16 mouse cellular contexts compared by ENCODE assay signal in genomic region chr2:64975546-64975945, GRCm38 (mm10). TPM values are rescaled to one million over a fixed set of nuclear protein-coding genes. Genes with fewer than 3 reads are reported as not detected.
DNase-seq lines count a peak whose midpoint lies in the region; ATAC-seq and TF ChIP-seq lines count a peak whose summit lies in the region.
"Had no signal": no experiment of that assay in that cellular context is flagged by ENCODE, and none has a peak within 500 bp of the region (broad histone marks: within the 10 kb centered on the region; RNA-seq: fewer than 3 reads in every experiment).

No protein-coding gene starts in this region.

- H3K4me2 ChIP-seq in lung, embryonic 15.5 days, result peak overlapping the region; percentile 16; the same call in 1 of the 2 replicates
- H3K4me2 ChIP-seq in intestine, postnatal 0 days (replicated peaks; ENCODE audit: low read depth), result peak overlapping the region; percentile 43
- no peak overlapping the region for H3K4me2 ChIP-seq in hindbrain, embryonic 11.5 days (replicated peaks; ENCODE audit: low read depth, low read length)
- H3K4me2 ChIP-seq: forebrain, embryonic 12.5 days; limb, embryonic 15.5 days had no signal

- no peaks in the 10 kb centered on the region for H3K9me3 ChIP-seq in lung, embryonic 15.5 days
- H3K9me3 ChIP-seq in intestine, postnatal 0 days (ENCODE audit: control insufficient read depth), result no peaks in the 10 kb centered on the region
- H3K9me3 ChIP-seq in hindbrain, embryonic 11.5 days (ENCODE audit: control insufficient read depth, low read length), result no peaks in the 10 kb centered on the region
- H3K9me3 ChIP-seq: forebrain, embryonic 12.5 days; limb, embryonic 15.5 days had no signal

- H3K36me3 ChIP-seq in lung, embryonic 15.5 days, result no peaks in the 10 kb centered on the region
- H3K36me3 ChIP-seq in intestine, postnatal 0 days (ENCODE audit: control insufficient read depth, insufficient read depth), result no peaks in the 10 kb centered on the region
- H3K36me3 ChIP-seq in hindbrain, embryonic 11.5 days (ENCODE audit: control insufficient read depth, insufficient read depth, low read length), result no peaks in the 10 kb centered on the region
- H3K36me3 ChIP-seq: forebrain, embryonic 12.5 days; limb, embryonic 15.5 days had no signal

- H3K27ac ChIP-seq in lung, embryonic 15.5 days, result peak overlapping the region; percentile 64
- H3K27ac ChIP-seq in intestine, postnatal 0 days (ENCODE audit: low read depth, low read length), result no peak overlapping the region
- H3K27ac ChIP-seq in hindbrain, embryonic 11.5 days (ENCODE audit: low read depth, low read length), result no peak overlapping the region
- H3K27ac ChIP-seq: forebrain, embryonic 12.5 days; limb, embryonic 15.5 days had no signal

- DNase-seq in adrenal gland, postnatal 25 days, result peak; percentile 18
- no peak for DNase-seq in adrenal gland, adult 8-10 months
- DNase-seq in kidney, adult 18-20 months, result peak; percentile 28
- DNase-seq in kidney, adult 11 months, result no peak
- DNase-seq in lung, postnatal 4 days, result no peak
- DNase-seq in hindbrain, embryonic 11.5 days (ENCODE audit: low spot score), result no peak
- DNase-seq: cerebellum, adult 8-10 months; midbrain, embryonic 14.5 days; right cerebral cortex, postnatal 4 days; thymus, adult 2 months had no signal

- ATAC-seq in lung, embryonic 15.5 days (ENCODE audit: borderline replicate concordance, extremely low read depth, low FRiP score, low TSS enrichment), result no peak
- ATAC-seq in intestine, postnatal 0 days, result no peak
- no peak for ATAC-seq in hindbrain, embryonic 11.5 days (ENCODE audit: low FRiP score)
- ATAC-seq: activated CD4-positive, CD25-positive, alpha-beta regulatory T cell, adult 4 months had no signal

- peaks cover 26% of the 10 kb centered on the region for H3K4me1 ChIP-seq in lung, embryonic 15.5 days
- no peaks in the 10 kb centered on the region for H3K4me1 ChIP-seq in intestine, postnatal 0 days (replicated peaks; ENCODE audit: control insufficient read depth, insufficient read depth, low read length)
- no peaks in the 10 kb centered on the region for H3K4me1 ChIP-seq in hindbrain, embryonic 11.5 days (replicated peaks; ENCODE audit: control insufficient read depth, insufficient read depth, low read length)
- H3K4me1 ChIP-seq: limb, embryonic 15.5 days had no signal

- H3K4me3 ChIP-seq in lung, embryonic 15.5 days, result no peak overlapping the region
- no peak overlapping the region for H3K4me3 ChIP-seq in intestine, postnatal 0 days (ENCODE audit: low read depth, low read length)
- no peak overlapping the region for H3K4me3 ChIP-seq in hindbrain, embryonic 11.5 days (ENCODE audit: low read depth, low read length)
- H3K4me3 ChIP-seq: forebrain, embryonic 12.5 days; limb, embryonic 15.5 days had no signal

- no peak overlapping the region for H3K9ac ChIP-seq in lung, embryonic 15.5 days
- H3K9ac ChIP-seq in intestine, postnatal 0 days (ENCODE audit: low read depth, low read length), result no peak overlapping the region
- no peak overlapping the region for H3K9ac ChIP-seq in hindbrain, embryonic 11.5 days (ENCODE audit: low read depth, low read length)
- H3K9ac ChIP-seq: forebrain, embryonic 12.5 days; limb, embryonic 15.5 days had no signal

- H3K27me3 ChIP-seq in lung, embryonic 15.5 days, result no peaks in the 10 kb centered on the region
- no peaks in the 10 kb centered on the region for H3K27me3 ChIP-seq in intestine, postnatal 0 days (replicated peaks; ENCODE audit: control insufficient read depth, insufficient read depth, low read length)
- H3K27me3 ChIP-seq in hindbrain, embryonic 11.5 days (ENCODE audit: control insufficient read depth, insufficient read depth, low read length), result no peaks in the 10 kb centered on the region
- H3K27me3 ChIP-seq: forebrain, embryonic 12.5 days; limb, embryonic 15.5 days had no signal

- WGBS in lung, embryonic 15.5 days, result 49% methylated on average over 5 of the region's 5 CpGs
- WGBS in intestine, postnatal 0 days, result 37% methylated on average over 5 of the region's 5 CpGs
- 68% methylated on average over 5 of the region's 5 CpGs for WGBS in hindbrain, embryonic 11.5 days

- TF ChIP-seq CTCF in intestine, postnatal 0 days (IDR thresholded peaks at IDR 0.05; ENCODE audit: low read depth), result no peak

RNA-seq across cellular contexts. Expression of gene Grb14, which starts 49.2 kb away (rescaled TPM):
- 19.7 and 27.5 TPM in 2 replicates for total RNA-seq in adrenal gland, postnatal 25 days (2021)
- total RNA-seq in adrenal gland, adult 8-10 months (2022), result 10 to 100 TPM; 18.9 to 71.7 (median 50.2) TPM
- 36.9 and 37.3 TPM in 2 replicates for polyA plus RNA-seq in lung, embryonic 15.5 days (2015; fragmentation: Nextera tagmentation; extraction: Ambion mirVana)
- polyA plus RNA-seq in intestine, postnatal 0 days (2015; fragmentation: Nextera tagmentation; extraction: Ambion mirVana), result 7.5 and 8.5 TPM in 2 replicates
- 8.7 and 9.0 TPM in 2 replicates for polyA plus RNA-seq in hindbrain, embryonic 11.5 days (2014; fragmentation: Nextera tagmentation; extraction: Ambion mirVana)
- total RNA-seq: hematopoietic stem cell, adult 5-6 weeks had no signal
- polyA plus RNA-seq: activated CD4-positive, CD25-positive, alpha-beta regulatory T cell, adult 4 months had no signal

Comparison
In these comparisons a context has a peak if more than half of its experiments do, and no peak if none do; other contexts are left out.
1. DNase-seq: peak in adrenal gland, postnatal 25 days (single experiment) and kidney, adult 18-20 months (single experiment); none in adrenal gland, adult 8-10 months (single experiment), kidney, adult 11 months (single experiment), lung, postnatal 4 days (0 of 2) and hindbrain, embryonic 11.5 days (single experiment).